Mouse (Mus musculus): ENCODE measurements around the gene Ankrd63.

- no peak for TF ChIP-seq CTCF (IDR thresholded peaks at IDR 0.05; ENCODE audit: extremely low read depth, insufficient read length, insufficient replicate concordance, low read depth, low read length)
- TF ChIP-seq POLR2A (IDR thresholded peaks at IDR 0.05; ENCODE audit: low read depth, low read length): no peak
Observed at GRCm38 (mm10) chr2:118731981-118732380, 28.2 kb upstream of the Ankrd63 start.
